Mouse (Mus musculus) right cerebral cortex, postnatal 14 days (tissue): ENCODE measurements around the gene Crybb2.
A peak's percentile ranks its signal among the peaks of the same experiment; 100 is the strongest.
"Not testable (repeated sequence)": the region's sequence is repeated elsewhere in the genome, so short reads cannot be mapped to it uniquely, and the experiment has no call there.

Experiments used
- DNase-seq: peaks from one replicate; pipeline ENCODE4 v3.0.0; 2022

Gene Crybb2

DNA sequence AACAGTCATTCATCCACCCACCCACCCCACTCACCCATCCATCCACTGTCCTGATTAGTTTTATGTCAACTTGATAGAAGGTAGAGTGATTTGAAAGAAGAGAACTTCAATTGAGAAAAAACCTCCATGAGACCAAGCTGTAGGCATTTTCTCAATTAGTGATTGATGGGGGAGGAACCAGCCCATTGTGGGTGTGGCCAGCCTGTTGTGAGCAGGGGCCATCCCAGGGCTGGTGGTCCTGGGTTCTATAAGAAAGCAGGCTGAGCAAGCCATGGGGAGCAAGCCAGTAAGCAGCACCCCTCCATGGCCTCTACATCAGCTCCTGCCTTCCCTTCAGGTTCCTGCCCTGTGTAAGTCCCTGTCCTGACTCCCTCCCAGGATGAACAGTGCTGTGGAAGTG, at the start of gene Crybb2:
Gene Crybb2 (minus strand): TSS at position 101 of the 400 bp plus-strand sequence.
- no peak for DNase-seq

DNA sequence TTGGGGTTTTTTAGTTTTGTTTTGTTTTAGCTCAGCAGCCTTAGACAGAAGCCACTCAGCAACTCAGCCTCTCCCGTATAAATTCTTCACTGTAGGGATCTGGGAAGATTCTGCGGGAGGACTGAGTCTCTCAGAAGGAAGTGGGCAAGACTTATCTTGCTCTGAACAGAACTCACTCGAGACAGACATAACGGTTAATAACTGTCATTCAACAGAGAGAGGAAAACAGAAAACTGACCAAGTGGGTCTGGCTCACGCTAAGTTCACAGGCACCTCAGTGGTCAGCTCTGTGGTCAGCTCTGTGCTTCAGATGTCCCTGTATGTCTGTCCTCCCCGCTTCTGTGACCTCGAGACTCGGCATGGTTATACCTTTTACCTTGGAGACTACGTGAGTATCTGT, 49.4 kb upstream of the Crybb2 start:
- no peak for DNase-seq

DNA sequence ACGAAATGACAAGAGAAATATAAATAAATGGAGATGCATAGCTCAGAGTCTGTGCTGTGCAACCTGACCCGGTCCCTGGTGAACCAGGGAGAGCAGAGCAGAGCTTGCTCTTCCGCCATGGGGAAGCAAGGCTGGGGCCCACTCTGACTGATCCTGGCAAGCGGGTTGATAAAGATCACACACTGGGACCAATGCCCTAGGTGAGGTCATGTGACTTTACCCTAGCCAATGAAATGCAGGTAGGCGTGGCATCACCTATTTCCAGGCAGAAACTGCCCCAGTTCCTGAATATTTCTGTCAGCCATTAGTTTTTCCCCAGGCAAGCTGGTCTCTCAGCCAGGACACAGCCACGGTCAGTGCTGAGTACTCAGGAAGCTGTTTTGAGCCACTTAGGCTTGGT, 48.8 kb upstream of the Crybb2 start:
- DNase-seq, result no peak

DNA sequence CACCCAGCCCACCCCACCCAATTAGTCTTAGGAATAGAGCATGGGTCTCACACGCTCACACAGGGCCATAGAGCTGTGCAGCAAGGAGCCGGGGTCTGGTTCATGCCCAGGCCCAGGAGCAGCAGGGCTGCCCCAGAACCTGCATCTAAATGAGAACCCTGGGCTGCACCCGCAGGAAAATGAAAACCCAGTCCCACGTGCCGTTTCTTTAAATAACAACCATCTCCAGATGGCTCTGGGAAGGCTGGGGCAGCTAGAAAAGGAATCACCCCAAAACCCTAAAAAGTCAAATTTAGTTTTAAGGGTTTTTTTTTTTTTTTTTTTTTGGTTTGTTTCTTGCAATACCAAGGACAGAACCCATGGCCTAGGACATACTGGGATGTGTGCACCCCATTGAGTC, 47.4 kb upstream of the Crybb2 start:
- DNase-seq, result no peak

DNA sequence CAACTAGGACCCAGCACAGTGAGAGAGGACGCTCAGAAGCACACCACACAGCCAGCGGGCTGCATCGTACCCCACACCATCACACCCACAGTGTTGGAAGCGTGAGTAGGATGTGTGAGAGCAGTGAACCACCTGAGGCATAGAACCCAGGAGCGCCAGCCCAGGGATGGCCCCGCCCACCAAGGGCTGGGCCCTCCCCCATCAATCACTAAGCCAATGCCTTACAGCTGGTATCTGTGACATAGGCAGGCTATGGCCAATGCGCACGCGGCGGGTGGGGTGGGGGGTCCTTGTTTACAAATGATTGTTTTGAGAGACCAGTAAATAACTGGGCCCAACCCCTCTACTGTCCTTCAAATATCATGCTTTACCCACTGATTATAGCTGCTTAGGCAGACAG, 46.0 kb upstream of the Crybb2 start:
- no peak for DNase-seq

DNA sequence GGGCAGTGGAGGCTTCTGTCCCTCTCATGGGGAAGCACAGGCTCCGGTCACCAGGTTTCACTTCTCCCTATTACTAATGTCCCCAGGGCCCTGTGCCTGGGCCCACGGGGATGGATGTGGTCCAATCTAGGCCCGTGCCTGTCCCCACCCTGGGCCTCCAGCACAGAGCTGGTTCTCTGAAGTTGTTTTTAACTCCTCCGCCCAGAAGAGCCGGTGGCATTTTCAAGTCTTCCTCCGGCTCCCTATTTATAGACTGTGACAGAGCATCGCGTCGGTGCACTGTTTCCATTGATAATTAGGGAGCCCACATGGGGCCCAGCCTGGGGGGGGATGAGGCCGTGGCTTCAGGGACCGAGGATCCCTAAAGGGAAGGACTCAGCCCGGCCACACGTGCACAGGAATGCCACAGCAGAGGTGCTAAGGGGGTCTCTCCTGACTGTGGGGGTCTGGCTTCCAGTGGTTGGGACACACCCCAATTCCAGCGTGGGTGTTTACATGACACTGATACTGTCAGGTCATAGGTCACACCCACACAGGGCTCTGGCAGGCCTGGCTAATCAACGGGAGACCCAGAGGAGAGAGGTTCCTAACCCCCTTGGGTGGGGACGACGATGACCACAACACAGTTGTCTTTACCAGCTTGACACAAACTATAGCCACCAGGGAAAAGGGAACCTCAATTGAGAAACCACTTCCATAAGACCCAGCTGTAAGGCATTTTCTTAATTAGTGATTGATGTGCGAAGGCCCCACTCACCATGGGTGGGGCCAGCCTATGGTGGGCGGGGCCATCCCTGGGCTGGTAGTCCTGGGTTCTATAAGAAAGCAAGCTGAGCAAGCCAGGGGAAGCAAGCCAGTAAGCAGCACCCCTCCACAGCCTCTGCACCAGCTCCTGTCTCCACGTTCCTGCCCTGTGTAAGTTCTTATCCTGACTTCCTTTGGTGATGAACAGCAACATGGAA, 44.6 kb upstream of the Crybb2 start:
- DNase-seq, result peak; percentile 52

DNA sequence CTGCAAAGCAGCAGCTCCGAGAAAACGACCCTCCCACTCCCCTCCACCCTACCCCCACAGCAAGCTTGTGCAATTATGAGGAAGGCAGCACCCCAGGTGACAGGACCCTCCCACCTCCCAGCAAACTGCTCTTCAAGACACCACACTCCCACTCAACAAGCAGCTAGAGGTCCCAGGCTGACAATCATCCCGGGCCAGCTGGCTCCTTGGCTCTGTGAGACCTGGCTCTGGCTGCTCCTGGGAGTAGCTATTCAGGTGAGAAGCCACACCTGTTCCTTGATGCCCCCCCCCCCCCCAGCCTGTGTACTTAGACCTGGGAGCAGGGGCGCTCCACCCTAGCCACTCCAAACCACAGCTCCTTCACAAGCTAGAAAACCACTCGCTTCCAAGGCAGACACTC, 43.2 kb upstream of the Crybb2 start:
- DNase-seq, result no peak

DNA sequence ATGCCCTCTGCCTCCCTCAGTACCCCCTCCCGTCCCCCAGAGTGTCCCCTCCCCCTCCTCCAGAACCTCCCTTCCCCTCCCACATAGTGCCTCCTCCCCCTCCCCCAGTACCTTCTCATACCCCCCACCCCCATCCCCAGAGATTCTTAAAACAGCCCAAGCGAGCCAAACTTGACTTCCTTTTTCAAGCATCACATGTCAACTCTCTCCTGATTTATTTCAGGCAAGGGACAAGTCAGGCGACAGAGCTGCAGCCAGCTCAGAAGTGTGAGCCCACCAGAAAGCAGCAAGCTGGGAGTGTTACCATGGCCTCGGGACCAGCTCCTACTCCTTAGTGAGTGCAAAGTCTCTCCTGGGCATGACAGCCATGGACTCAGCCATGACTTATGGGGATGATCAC, 41.4 kb upstream of the Crybb2 start:
- DNase-seq, result no peak

DNA sequence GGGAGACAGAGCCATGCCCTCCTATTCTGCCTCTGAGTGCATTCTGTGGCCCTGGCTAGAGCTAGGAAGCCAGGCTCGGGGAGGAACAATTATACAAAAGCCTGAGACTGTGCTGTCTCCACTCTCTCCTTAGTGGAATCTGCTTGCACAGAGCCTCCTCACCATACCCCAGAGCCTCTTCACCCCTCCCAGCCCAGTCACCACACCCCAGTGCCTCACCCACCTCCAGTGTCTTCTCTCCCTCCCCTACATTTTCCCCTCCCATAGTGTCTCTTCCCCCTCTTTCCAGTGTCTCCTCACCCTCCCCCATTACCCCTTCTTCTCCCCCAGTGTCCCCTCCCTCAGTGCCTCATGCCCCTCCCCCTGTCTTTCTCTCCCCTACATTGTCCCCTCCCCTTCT, 41.0 kb upstream of the Crybb2 start:
- DNase-seq, result no peak

DNA sequence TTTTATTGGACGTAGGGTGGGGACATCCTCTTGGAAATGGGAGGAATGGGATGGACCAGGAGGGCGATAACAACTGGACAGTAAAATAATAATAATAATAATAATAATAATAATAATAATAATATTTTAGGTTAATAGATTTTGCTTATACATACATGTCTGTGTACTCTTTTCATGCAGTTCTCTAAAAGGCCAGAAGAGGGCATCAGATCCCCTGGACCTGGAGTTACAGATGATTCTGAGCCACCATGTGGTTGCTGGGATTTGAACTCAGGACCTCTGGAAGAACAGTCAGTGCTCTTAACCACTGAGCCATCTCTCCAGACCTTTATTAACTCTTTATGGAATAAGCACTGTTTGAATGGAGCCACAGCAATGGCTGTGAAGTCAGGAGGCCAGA, 39.7 kb upstream of the Crybb2 start:
- not testable (repeated sequence) for DNase-seq

DNA sequence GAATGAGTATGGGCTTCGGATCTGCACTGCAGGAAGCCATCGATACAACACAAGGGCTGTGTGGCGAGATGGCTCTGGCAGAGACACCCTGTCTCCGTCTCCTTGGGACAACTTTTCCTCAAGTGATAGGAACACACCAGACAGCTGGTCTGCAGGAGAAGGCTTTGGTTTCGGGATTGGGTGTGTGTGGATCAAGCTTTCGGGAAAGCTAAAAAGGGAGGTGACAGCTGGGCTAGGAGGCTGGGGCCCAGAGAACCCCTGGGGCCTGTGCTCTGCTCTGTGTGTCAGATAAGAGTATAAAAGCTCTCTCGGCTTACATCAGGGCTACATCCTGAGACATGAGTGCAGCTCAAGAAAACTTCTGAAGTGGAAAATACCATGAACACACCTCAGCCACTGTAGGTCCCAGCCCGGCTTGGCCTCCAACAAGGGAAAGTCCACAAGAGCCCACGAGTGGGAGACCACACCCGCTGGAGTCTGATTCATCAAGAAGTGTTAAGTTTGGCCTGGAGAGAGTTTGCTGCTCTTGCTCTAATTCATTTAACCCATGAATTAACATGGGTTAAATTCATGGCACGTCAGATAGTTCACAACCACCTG, 38.3 kb upstream of the Crybb2 start:
- DNase-seq, result no peak

DNA sequence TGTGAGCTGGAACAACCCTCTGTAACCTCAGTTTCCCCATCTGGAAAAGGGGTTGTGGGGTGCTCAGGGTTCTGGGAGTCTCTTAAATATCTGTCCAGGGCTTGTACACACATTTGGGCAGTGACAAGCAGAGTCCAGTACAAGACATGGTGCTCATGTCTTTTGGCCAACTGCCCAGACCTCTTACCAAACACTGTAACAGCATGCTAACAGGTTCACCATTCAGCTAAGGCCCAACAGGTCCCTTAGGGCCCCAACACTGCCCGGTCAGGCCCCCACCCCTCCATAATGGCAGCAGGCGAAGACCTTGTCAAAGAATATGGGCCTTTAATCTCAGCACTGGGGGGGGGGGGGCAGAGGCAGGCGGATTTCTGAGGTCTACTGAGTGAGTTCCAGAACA, 37.8 kb upstream of the Crybb2 start:
- no peak for DNase-seq

DNA sequence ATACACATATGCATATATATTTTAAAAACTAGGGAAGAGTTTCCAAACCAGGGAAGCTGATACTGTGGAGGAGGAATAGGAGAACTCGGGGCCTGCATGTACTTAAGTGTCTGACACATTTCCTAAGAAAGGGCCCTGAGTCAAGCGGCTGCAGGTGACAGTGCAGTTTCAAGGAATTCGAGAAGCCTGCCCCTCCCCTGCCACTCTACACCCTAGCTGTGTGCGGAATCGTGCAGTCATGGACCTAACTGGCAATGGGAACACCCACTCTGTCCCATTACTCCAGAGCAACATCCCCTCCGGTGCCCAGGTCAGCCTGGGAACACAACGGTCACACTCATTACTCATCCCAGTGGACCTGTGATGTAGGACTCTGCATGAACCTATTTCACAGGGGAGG, 36.7 kb upstream of the Crybb2 start:
- no peak for DNase-seq

DNA sequence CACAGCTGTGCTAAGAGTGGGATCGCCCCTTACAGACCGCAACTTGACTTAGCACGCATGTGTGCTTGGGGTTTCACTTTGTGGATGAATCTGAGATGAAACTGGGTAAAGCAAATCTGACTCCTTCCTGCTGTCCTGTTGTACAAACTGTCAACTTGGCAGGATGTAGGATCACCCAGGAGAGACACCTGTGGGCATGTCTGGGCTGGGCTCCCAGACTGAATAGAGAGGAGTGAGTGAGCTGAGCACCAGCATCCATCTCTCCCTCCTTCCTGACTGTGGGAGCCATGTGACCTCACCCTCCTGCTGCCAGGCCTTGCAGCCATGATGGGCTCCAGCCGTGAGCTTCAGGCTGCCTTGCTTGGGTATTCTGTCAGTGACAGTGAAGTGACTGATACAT, 35.6 kb upstream of the Crybb2 start:
- DNase-seq, result no peak

DNA sequence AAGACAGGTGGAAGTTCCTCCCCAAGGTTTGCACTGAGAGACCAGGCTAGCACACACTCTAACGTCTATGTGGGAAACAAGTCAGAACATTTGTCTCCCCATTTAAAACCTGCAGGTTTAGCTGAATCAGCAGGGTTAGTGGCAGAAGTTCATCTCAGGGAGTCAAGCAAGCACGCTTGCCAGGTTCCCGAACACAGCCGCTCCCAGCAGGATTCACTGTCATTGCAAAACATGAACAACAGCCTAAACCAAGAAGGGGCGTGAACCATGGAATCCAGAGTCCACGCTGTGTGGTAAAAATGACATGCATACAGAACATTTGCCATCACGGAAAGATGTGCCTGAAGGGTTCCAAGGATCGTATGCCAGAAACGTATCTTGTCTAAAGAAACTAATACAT, 35.1 kb upstream of the Crybb2 start:
- DNase-seq, result no peak

DNA sequence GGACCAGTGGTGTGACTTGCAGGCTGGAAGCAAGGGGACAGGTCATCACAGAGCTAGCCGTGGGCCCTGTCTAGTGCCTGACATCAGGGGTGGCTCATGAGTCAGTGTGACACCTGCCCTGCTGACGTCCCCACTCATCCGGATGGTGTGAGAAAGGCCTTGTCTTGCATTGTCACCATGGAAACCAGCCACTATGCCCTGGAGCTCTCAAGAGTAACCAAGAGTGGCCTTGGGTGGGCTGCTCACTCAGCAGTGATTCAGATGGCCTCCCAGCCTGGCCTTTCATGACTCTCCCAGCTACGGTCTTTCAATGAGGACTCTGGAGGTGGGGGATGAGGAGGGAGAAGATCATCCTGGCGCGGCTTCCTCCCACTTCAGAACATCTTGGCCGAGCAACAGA, 32.5 kb upstream of the Crybb2 start:
- DNase-seq, result no peak

DNA sequence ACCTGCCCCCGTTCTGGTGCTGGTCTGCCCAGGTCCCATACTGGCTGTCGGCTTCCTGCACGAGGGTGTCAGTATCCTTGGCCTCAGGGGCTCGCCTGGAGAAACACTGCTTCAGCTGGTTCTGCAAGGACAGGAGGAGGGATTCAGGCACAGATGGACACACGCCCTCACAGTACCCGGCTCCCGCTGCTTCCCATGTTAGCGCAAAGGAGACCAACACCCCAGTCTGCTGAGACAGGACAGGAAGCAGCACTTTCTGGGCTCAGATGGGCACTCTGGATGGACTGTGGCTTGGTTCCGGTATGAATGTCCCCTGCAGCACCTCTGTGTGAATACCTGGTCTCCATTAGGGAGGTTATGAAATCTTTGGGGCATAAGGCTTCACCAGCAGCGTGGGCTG, 31.5 kb upstream of the Crybb2 start:
- no peak for DNase-seq

DNA sequence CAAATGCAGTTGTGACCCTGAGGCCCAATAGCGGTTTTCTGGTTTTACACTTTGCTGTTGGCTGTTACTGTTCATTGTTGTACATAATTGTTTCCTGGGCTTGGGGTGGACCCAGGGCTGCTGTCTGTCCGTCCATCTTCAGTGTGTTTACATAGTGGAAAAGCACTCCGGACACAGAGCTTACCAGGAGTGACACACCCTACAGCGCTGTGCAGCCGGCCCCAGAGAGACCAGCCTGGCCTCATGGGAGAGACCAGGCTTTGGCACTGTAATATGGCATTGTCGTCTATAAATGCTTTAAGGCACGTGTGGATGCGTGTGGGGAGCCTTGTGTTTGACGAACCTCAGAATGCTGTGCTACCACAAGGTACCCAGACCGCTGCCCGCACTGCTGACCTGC, 30.5 kb upstream of the Crybb2 start:
- no peak for DNase-seq

DNA sequence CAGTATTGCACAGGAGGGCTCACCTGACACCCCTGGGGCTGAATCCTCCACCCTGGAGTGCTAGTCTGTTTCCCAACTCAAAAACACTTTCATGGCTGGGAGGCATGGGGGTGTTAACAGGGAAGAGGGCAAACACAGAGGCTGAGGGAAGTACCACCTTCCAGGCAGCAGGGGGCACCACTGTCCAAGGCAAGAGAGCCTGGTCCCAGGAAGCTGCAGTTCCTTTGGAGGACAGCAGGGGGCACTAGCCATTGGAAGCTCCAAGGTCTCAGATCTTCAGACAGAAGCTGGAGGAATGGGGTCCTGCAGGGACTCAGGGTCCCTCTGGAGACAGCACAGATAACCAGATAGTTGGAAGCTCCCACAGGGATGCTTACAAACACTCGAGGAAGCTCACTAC, 29.6 kb upstream of the Crybb2 start:
- DNase-seq, result peak; percentile 96

DNA sequence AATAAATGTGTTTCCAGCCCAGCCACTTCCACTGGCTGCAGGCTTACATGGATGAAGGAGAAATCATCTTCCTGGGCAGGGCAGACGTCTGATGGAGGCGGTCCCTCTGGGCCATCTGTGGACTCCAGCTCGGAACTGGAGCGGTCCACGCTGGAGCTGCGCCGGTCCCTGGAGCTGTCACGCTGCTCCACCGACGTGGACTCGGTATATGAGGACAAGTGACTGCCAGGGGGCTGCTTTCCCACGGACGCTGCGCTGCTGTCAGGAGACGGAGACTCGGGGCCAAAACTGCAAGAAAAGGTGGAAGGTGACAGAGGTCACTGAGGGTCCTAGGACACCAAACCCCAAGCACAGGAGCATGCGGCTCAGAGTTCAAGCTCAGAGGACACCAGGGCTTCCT, 27.6 kb upstream of the Crybb2 start:
- DNase-seq, result no peak

DNA sequence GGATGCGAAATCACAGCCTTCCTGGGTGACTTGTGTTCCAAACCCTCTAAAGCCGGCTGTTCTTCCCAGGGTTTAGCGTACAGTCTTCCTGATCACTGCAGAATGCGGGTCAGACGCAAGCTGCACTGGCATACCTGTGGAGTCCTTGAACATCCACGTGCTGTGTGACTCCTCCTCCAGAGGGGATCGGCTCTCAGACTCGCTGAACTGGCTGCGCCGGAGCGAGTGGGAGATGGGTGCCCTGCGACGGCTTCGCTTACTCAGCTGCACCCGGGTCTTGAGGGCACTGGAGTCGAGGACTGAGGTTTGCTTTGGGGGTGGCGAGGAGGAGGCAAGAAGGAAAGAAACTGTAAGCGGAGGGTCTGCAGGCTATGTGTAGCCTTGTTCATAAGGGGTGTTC, 25.5 kb upstream of the Crybb2 start:
- DNase-seq, result no peak

DNA sequence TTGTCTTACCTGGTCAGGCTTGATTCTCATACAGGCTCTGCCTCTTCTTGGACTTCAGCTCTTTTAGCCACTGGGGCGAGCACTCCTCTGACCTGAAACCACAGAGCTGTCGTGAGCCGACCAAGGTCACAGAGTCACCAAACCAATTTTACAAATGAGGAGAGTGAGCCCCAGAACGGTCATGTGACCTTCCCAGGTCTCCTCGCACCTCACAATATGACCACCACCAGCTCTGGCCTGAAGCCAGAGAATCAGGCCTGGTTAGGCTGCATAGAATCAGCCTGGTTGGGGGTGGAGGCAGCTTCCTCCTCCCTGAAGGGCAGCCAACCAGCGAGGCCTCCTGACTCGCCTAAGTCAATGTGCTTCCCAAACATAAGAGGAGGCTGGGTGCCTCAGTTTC, 22.5 kb upstream of the Crybb2 start:
- no peak for DNase-seq

DNA sequence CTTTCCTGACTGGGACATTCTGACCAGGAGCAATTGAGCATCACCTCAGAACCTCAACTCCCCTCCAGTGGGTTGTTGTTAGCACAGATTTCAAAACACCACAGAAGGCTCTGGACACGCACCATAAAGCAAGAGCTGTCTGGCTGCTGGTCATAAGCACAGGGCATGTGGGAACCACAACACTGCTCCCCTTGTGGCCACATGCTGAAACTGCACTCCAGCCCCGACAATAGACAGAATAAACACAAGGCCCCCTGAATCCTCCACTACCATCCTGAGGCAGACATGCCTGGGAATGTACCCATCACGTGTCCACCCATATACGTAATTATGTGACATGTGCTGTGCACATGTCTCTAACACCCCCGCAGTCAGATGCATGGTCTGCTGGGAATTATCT, 21.2 kb upstream of the Crybb2 start:
- DNase-seq, result peak; percentile 65

DNA sequence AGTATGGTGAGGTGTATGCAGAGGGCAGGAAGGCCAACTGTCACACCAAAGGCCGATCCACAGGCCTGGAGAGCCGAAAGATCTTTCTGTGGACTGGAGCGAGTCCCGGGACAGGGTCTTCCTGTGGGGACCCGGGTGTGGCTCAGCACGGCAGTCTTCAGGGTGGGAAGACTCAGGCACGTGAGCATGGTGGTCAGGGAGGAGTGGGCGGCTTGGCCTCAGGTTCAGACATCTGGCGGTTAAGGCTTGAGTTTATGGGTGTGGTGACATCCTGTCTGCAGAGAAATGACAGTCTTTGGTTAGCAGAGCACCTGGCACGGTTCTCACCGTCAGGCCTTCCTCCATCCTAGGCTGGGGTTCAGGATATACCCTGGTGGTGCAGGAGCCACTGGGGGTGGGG, 20.8 kb upstream of the Crybb2 start:
- no peak for DNase-seq
